Mouse (Mus musculus) forebrain, embryonic 12.5 days (tissue): ENCODE data around the gene Adat2. TPM values are rescaled to one million over a fixed set of nuclear protein-coding genes. Genes with fewer than 3 reads are reported as not detected.

Source experiments
- ATAC-seq: fragments of 200-750 bp; cut with Nextera tagmentation; 2 replicates; pipeline ENCODE4 v1.8.0; 2017; ENCODE audit warnings: moderate TSS enrichment; ENCODE audit not compliant: low FRiP score
- H3K27ac ChIP-seq: fragments of 300-500 bp; sonication (generic); 2 replicates; pipeline ENCODE4 v1.5.1; 2016; ENCODE audit warnings: mild to moderate bottlenecking
- H3K27me3 ChIP-seq: fragments of 300-500 bp; sonication (generic); 2 replicates; pipeline ENCODE4 v1.6.1; 2016; ENCODE audit warnings: mild to moderate bottlenecking
- H3K36me3 ChIP-seq: fragments of 300-500 bp; sonication (generic); replicated peaks from 2 replicates; pipeline ENCODE4 v1.6.1; 2016; ENCODE audit warnings: mild to moderate bottlenecking
- H3K4me1 ChIP-seq: fragments of 300-500 bp; sonication (generic); 2 replicates; pipeline ENCODE4 v1.6.1; 2016
- H3K4me2 ChIP-seq: fragments of 300-500 bp; sonication (generic); 2 replicates; pipeline ENCODE4 v1.6.1; 2016; ENCODE audit warnings: mild to moderate bottlenecking, moderate library complexity
- H3K4me3 ChIP-seq: fragments of 300-500 bp; sonication (generic); replicated peaks from 2 replicates; pipeline ENCODE4 v1.5.1; 2016; ENCODE audit warnings: mild to moderate bottlenecking
- H3K9ac ChIP-seq: fragments of 300-500 bp; sonication (generic); 2 replicates; pipeline ENCODE4 v1.6.1; 2016; ENCODE audit warnings: mild to moderate bottlenecking
- H3K9me3 ChIP-seq: fragments of 300-500 bp; sonication (generic); 2 replicates; pipeline ENCODE4 v1.6.1; 2016
- whole genome bisulfite sequencing: fragments of 180-500 bp; shearing (Covaris S2); methylation state at CpG from one replicate; pipeline ENCODE4 v1.1.7; 2016; 5-methylcytosine and 5-hydroxymethylcytosine counted together
- polyA plus RNA-seq: library from polyadenylated mRNA; unstranded; fragments of >200 nt; fragmentation: Nextera tagmentation; extraction: Ambion mirVana; gene quantifications from 2 replicates; pipeline ENCODE4 v1.2.1, GENCODE M21; 2016

Gene Adat2
- polyA plus RNA-seq, 1 experiment from 2014 or later = 4.4 TPM

GRCm38 (mm10) chr10:13565080-13565448 lies 12.4 kb downstream of the Adat2 start:
- 0 out of 2 replicates have a peak overlapping the region, but pooled peaks have one; percentile 8 for H3K4me3 ChIP-seq
- no peak overlapping the region for H3K27ac ChIP-seq
- H3K27me3 ChIP-seq = peaks cover 28% of the 10 kb centered on the region
- H3K4me1 ChIP-seq = peaks cover 7% of the 10 kb centered on the region
- peak overlapping the region; percentile 41 for H3K4me2 ChIP-seq
- 67% methylated on average over 8 of the region's 8 CpGs for WGBS
- H3K9me3 ChIP-seq = no peaks in the 10 kb centered on the region
- H3K36me3 ChIP-seq = peaks cover 6% of the 10 kb centered on the region; the same call in 1 of the 2 replicates
- H3K9ac ChIP-seq = no peak overlapping the region
- ATAC-seq = no peak

- H3K27ac ChIP-seq = no peak overlapping the region
- H3K4me1 ChIP-seq = peaks cover 16% of the 10 kb centered on the region
- WGBS = 73% methylated on average over 13 of the region's 13 CpGs
- no peaks in the 10 kb centered on the region for H3K9me3 ChIP-seq
- peaks cover 36% of the 10 kb centered on the region for H3K27me3 ChIP-seq
- H3K4me3 ChIP-seq = no peak overlapping the region
- H3K9ac ChIP-seq = no peak overlapping the region
- H3K4me2 ChIP-seq = no peak overlapping the region
- ATAC-seq = no peak
- no peaks in the 10 kb centered on the region; the same call in 1 of the 2 replicates for H3K36me3 ChIP-seq
Measured at GRCm38 (mm10) chr10:13566393-13566792, 13.7 kb downstream of the Adat2 start.

- 10% methylated on average over 7 of the region's 7 CpGs for WGBS
- ATAC-seq = peak; percentile 89
- H3K27me3 ChIP-seq = peaks cover 55% of the 10 kb centered on the region
Measured at GRCm38 (mm10) chr10:13569818-13570217, 17.1 kb downstream of the Adat2 start.

GRCm38 (mm10) chr10:13570697-13571538 lies 18.2 kb downstream of the Adat2 start:
- H3K4me3 ChIP-seq = no peak overlapping the region
- no peak overlapping the region for H3K27ac ChIP-seq
- H3K36me3 ChIP-seq = no peaks in the 10 kb centered on the region
- ATAC-seq = no peak
- no peaks in the 10 kb centered on the region for H3K9me3 ChIP-seq
- H3K27me3 ChIP-seq = peaks cover 50% of the 10 kb centered on the region
- no peak overlapping the region for H3K4me2 ChIP-seq
- 81% methylated on average over 9 of the region's 9 CpGs for WGBS
- H3K9ac ChIP-seq = no peak overlapping the region
- peaks cover 16% of the 10 kb centered on the region for H3K4me1 ChIP-seq

More at GRCm38 (mm10) chr10:13569818-13570217, 17.1 kb downstream of the Adat2 start:
- H3K4me1 ChIP-seq = peaks cover 16% of the 10 kb centered on the region
- H3K9ac ChIP-seq = no peak overlapping the region
- H3K27ac ChIP-seq = no peak overlapping the region
- H3K4me2 ChIP-seq = no peak overlapping the region
- no peaks in the 10 kb centered on the region for H3K36me3 ChIP-seq
- no peak overlapping the region for H3K4me3 ChIP-seq
- no peaks in the 10 kb centered on the region for H3K9me3 ChIP-seq

- Histone ChIP-seq H3K4me1 (peaks cover 16% of the 10 kb centered on the region), H3K4me3 (no peak overlapping the region), H3K9me3 (no peaks in the 10 kb centered on the region), H3K9ac (no peak overlapping the region), H3K36me3 (no peaks in the 10 kb centered on the region), H3K27ac (no peak overlapping the region), H3K4me2 (no peak overlapping the region), H3K27me3 (peaks cover 42% of the 10 kb centered on the region)
- ATAC-seq = no peak
- 68% methylated on average over 10 of the region's 10 CpGs for WGBS
Measured at GRCm38 (mm10) chr10:13572003-13572402, 19.3 kb downstream of the Adat2 start.

- no peak overlapping the region for H3K4me3 ChIP-seq
- no peak overlapping the region for H3K9ac ChIP-seq
- peaks cover 16% of the 10 kb centered on the region for H3K4me1 ChIP-seq
- H3K27me3 ChIP-seq = peaks cover 40% of the 10 kb centered on the region
- no peaks in the 10 kb centered on the region for H3K36me3 ChIP-seq
- ATAC-seq = no peak
- H3K9me3 ChIP-seq = no peaks in the 10 kb centered on the region
- no peak overlapping the region for H3K4me2 ChIP-seq
- WGBS = 88% methylated on average over 6 of the region's 6 CpGs
- H3K27ac ChIP-seq = no peak overlapping the region
Measured at GRCm38 (mm10) chr10:13572410-13572809, 19.7 kb downstream of the Adat2 start.

GRCm38 (mm10) chr10:13577123-13577522 lies 24.4 kb downstream of the Adat2 start:
- WGBS = 83% methylated on average over 7 of the region's 7 CpGs
- no peak overlapping the region for H3K4me3 ChIP-seq
- H3K36me3 ChIP-seq = no peaks in the 10 kb centered on the region
- no peak overlapping the region for H3K9ac ChIP-seq
- no peak overlapping the region for H3K4me2 ChIP-seq
- H3K4me1 ChIP-seq = no peaks in the 10 kb centered on the region
- no peaks in the 10 kb centered on the region for H3K9me3 ChIP-seq
- ATAC-seq = no peak
- H3K27me3 ChIP-seq = peaks cover 11% of the 10 kb centered on the region
- no peak overlapping the region for H3K27ac ChIP-seq

GRCm38 (mm10) chr10:13587914-13588313 lies 35.2 kb downstream of the Adat2 start:
- ATAC-seq = no peak
- no peak overlapping the region for H3K4me2 ChIP-seq
- H3K9me3 ChIP-seq = no peaks in the 10 kb centered on the region
- no peak overlapping the region for H3K4me3 ChIP-seq
- H3K27ac ChIP-seq = no peak overlapping the region
- no peaks in the 10 kb centered on the region for H3K27me3 ChIP-seq
- no peak overlapping the region for H3K9ac ChIP-seq
- H3K4me1 ChIP-seq = no peaks in the 10 kb centered on the region
- H3K36me3 ChIP-seq = no peaks in the 10 kb centered on the region
- WGBS = 76% methylated on average over 2 of the region's 2 CpGs

GRCm38 (mm10) chr10:13592196-13592595 lies 39.5 kb downstream of the Adat2 start:
- Histone ChIP-seq H3K27me3 (no peaks in the 10 kb centered on the region), H3K4me1 (no peaks in the 10 kb centered on the region), H3K9me3 (no peaks in the 10 kb centered on the region), H3K27ac (no peak overlapping the region), H3K4me3 (no peak overlapping the region), H3K36me3 (no peaks in the 10 kb centered on the region), H3K9ac (no peak overlapping the region), H3K4me2 (no peak overlapping the region)
- ATAC-seq = no peak
- 90% methylated on average over 10 of the region's 10 CpGs for WGBS

- H3K9me3 ChIP-seq = no peaks in the 10 kb centered on the region
- H3K27ac ChIP-seq = no peak overlapping the region
- H3K9ac ChIP-seq = no peak overlapping the region
- H3K4me1 ChIP-seq = no peaks in the 10 kb centered on the region
- H3K27me3 ChIP-seq = no peaks in the 10 kb centered on the region
- H3K4me2 ChIP-seq = no peak overlapping the region
- 89% methylated on average over 3 of the region's 3 CpGs for WGBS
- H3K36me3 ChIP-seq = no peaks in the 10 kb centered on the region
- ATAC-seq = no peak
- no peak overlapping the region for H3K4me3 ChIP-seq
Measured at GRCm38 (mm10) chr10:13593529-13593928, 40.8 kb downstream of the Adat2 start.

GRCm38 (mm10) chr10:13596073-13596472 lies 43.4 kb downstream of the Adat2 start:
- no peaks in the 10 kb centered on the region for H3K27me3 ChIP-seq
- H3K4me2 ChIP-seq = no peak overlapping the region
- 56% methylated on average over 3 of the region's 3 CpGs for WGBS
- ATAC-seq = no peak
- no peak overlapping the region for H3K4me3 ChIP-seq
- H3K9ac ChIP-seq = no peak overlapping the region
- H3K36me3 ChIP-seq = no peaks in the 10 kb centered on the region
- no peak overlapping the region for H3K27ac ChIP-seq
- H3K4me1 ChIP-seq = no peaks in the 10 kb centered on the region
- no peaks in the 10 kb centered on the region for H3K9me3 ChIP-seq

GRCm38 (mm10) chr10:13596866-13597265 lies 44.2 kb downstream of the Adat2 start:
- no peaks in the 10 kb centered on the region for H3K4me1 ChIP-seq
- no peak overlapping the region for H3K4me3 ChIP-seq
- H3K27me3 ChIP-seq = no peaks in the 10 kb centered on the region
- H3K36me3 ChIP-seq = no peaks in the 10 kb centered on the region
- H3K4me2 ChIP-seq = no peak overlapping the region
- no peak overlapping the region for H3K27ac ChIP-seq
- no peak overlapping the region for H3K9ac ChIP-seq
- 80% methylated on average over 9 of the region's 9 CpGs for WGBS
- H3K9me3 ChIP-seq = no peaks in the 10 kb centered on the region
- ATAC-seq = no peak

GRCm38 (mm10) chr10:13597491-13597890 lies 44.8 kb downstream of the Adat2 start:
- H3K4me1 ChIP-seq = no peaks in the 10 kb centered on the region
- no peaks in the 10 kb centered on the region for H3K9me3 ChIP-seq
- peak; percentile 30; the same call in 1 of the 2 replicates for ATAC-seq
- whole genome bisulfite sequencing = 76% methylated on average over 8 of the region's 8 CpGs
- no peaks in the 10 kb centered on the region for H3K27me3 ChIP-seq
- no peak overlapping the region for H3K9ac ChIP-seq
- no peak overlapping the region for H3K4me3 ChIP-seq
- H3K36me3 ChIP-seq = no peaks in the 10 kb centered on the region
- H3K27ac ChIP-seq = no peak overlapping the region
- no peak overlapping the region for H3K4me2 ChIP-seq
